Mouse (Mus musculus) Patski (cell line): ENCODE data around the gene Mfsd13b. TPM values are rescaled to one million over a fixed set of nuclear protein-coding genes. Genes with fewer than 3 reads are reported as not detected.

ENCODE experiments used
- ATAC-seq: fragments of 100-300 bp; one replicate; pipeline ENCODE4 v1.8.0; 2021
- CTCF ChIA-PET: fragments of 350-600 bp; sonication (Branson Sonifier 250); formaldehyde crosslinking; loops from one replicate; lab custom pipeline; 2022; ENCODE audit warnings: inconsistent platforms; lab: Charles Lee
- POLR2A ChIA-PET: fragments of 350-600 bp; sonication (Branson Sonifier 250); formaldehyde crosslinking; loops from one replicate; lab custom pipeline; 2022; ENCODE audit warnings: antibody characterized with exemption, inconsistent platforms; lab: Charles Lee
- DNase-seq: peaks from one replicate; pipeline ENCODE4 v3.0.0-alpha.2; 2011; ENCODE audit warnings: low read depth, low spot score
- H3K27me3 ChIP-seq: fragments of 371-371 bp; one replicate; pipeline ENCODE4 v1.5.1; 2021
- CTCF ChIP-seq: fragments of 100-300 bp; IDR thresholded peaks from one replicate; pipeline ENCODE4 v1.5.1; 2021
- in situ Hi-C: fragments of 300-500 bp; cut with MboI; formaldehyde crosslinking; loops from 3 replicates; pipeline ENCODE4 v1.11.1; 2018; ENCODE audit warnings: low pct_unique_long_range_greater_than_20kb, mixed read lengths
- polyA plus RNA-seq: library from polyadenylated mRNA; unstranded; gene quantifications from one replicate; pipeline ENCODE4 v1.2.3, GENCODE M21; 2021

The Mfsd13b gene
- polyA plus RNA-seq, 1 experiment from 2014 or later = 0.09 TPM

DNA sequence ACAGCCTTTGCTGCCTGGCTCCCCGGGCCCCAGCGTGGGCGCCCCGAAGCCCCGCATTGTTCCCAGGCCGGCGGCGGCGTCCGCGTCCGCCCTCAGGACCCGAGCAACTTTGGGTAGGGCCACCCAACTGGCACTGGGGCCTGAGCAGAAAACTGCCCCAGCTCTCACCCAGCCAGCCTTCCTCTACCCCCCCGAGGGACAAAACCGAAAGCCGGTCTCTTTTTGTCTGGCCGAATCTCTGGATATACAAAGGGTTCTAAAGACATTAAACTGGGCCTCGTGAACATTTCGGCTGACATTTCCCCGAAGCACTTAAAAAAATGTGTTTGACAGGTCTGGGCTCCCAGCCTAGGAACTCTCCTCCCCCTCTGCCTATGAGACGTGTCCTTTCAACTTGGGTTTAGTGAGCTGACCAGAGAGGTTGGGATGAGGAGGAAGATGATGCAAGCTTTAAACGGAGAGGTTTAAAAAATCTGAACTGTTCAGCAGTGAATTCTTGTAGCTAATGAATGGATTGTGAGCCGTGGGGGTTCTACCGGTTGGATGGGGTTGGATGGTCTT lies 52.9 kb downstream of the Mfsd13b start:
- no peak for TF ChIP-seq CTCF
- no peaks in the 10 kb centered on the region for H3K27me3 ChIP-seq
- in situ Hi-C loops = loop anchor here (25.0 kb wide), 1 partner anchor 902 kb away; no protein-coding TSS in a partner anchor
- ChIA-PET POLR2A (interaction anchor here (0.6 kb wide), 1 partner anchor 48 kb away, joined by 3 read pairs; no protein-coding TSS in a partner anchor), CTCF (interaction anchor here (1.4 kb wide), 1 partner anchor 10 kb away, joined by 3 read pairs; no protein-coding TSS in a partner anchor)
- DNase-seq (no peak), ATAC-seq (peak; percentile 49)

DNA sequence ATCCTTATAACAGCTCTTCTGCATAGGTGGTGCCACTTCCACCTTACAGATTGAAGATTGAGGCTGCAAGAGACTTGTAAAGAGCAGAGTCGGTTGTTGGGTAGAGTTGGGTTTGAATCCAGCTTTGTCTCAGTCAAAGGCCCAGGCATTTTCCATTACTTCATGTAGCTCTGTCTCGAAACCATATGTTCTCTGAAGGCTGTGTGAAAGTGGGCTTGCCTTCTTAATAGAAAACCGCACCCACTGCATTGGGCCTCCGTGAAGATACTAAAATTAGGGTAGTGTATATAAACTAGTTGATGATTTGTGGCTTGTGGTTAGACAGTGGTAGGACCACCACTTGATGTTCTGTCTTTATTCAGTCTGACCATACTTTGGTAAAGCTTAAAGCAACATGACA lies 58.3 kb downstream of the Mfsd13b start:
- TF ChIP-seq CTCF = no peak
- ATAC-seq = no peak
- POLR2A ChIA-PET = no interaction called here
- in situ Hi-C loops = loop anchor here (25.0 kb wide), 1 partner anchor 897 kb away; no protein-coding TSS in a partner anchor
- H3K27me3 ChIP-seq = no peaks in the 10 kb centered on the region
- CTCF ChIA-PET = interaction anchor here (1.1 to 2.7 kb wide), 4 partner anchors 13 to 53 kb away, joined by 3 to 15 read pairs (median 4); no protein-coding TSS in a partner anchor
- no peak for DNase-seq

DNA sequence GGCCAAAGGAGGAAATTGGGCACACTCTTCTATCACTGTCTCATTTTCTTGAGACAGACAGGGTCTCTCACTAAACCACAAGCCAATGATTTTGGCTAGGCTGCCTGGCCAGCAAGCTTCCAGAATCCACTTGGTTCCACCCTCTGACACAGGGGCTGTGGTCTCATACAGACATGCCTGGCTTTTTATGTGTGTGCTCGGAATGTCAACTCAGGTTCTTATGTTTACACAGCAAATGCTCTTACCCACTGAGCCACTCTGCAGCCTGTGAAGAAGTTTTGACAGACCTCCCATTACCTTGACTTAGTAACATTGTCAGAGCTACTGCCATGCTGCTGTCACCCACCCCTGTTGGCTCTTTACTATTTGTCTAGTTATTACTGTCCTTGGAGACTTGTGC lies 59.7 kb downstream of the Mfsd13b start:
- TF ChIP-seq CTCF = no peak
- POLR2A ChIA-PET = interaction anchor here (0.6 kb wide), 1 partner anchor 570 kb away, joined by 3 read pairs; no protein-coding TSS in a partner anchor
- no peak for ATAC-seq
- no peaks in the 10 kb centered on the region for H3K27me3 ChIP-seq
- in situ Hi-C loops = loop anchor here (25.0 kb wide), 1 partner anchor 895 kb away; no protein-coding TSS in a partner anchor
- CTCF ChIA-PET = interaction anchor here (1.1 to 2.7 kb wide), 3 partner anchors 14 to 78 kb away, joined by 3 to 15 read pairs (median 3); no protein-coding TSS in a partner anchor
- no peak for DNase-seq

DNA sequence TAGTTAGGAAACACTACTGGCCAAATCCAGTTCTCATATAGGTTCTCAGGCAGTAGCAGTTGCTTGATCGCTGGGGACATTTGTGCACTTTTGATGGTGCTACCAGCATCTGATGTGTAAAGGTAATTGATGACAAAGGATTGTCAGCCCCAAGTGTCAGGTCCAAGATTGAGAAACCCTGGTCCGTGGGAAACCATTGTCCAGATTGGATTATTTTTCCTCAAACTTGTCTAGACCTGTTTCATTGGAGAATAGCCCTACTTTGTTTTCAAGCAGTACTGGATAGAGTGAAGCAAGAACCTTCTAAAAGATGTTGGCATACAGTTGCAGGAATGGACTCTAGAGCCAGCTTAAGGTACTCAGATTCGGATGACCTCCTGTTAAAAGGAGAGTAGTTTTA lies 60.7 kb downstream of the Mfsd13b start:
- no peaks in the 10 kb centered on the region for H3K27me3 ChIP-seq
- TF ChIP-seq CTCF = no peak
- ChIA-PET CTCF (interaction anchor here (1.2 to 2.7 kb wide), 2 partner anchors 22 to 77 kb away, joined by 3 to 15 read pairs; no protein-coding TSS in a partner anchor), POLR2A (no interaction called here)
- ATAC-seq (no peak), DNase-seq (no peak)
- in situ Hi-C loops = loop anchor here (25.0 kb wide), 1 partner anchor 894 kb away; no protein-coding TSS in a partner anchor

DNA sequence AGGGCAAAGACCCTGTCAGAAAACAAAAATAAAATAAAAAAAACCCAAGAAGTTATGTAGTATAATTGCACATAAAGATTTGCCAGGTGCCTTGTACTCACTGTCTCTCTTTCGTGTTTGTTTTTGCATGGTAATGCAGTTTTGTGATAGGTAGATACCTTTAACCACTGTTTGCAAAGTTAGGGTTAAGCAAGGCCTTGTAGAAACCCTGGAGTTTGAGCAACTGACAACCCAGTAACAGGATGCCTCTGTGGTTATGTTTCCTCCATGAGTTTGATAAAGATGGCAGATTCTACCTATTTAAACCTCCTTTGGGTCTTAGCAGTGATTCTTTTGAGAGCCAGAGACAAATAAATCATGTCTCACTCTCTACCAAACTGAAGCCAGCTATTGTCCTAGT lies 61.2 kb downstream of the Mfsd13b start:
- TF ChIP-seq CTCF = no peak
- ChIA-PET CTCF (no interaction called here), POLR2A (no interaction called here)
- no peak for ATAC-seq
- in situ Hi-C loops = loop anchor here (25.0 kb wide), 1 partner anchor 894 kb away; no protein-coding TSS in a partner anchor
- DNase-seq = no peak
- H3K27me3 ChIP-seq = no peaks in the 10 kb centered on the region

DNA sequence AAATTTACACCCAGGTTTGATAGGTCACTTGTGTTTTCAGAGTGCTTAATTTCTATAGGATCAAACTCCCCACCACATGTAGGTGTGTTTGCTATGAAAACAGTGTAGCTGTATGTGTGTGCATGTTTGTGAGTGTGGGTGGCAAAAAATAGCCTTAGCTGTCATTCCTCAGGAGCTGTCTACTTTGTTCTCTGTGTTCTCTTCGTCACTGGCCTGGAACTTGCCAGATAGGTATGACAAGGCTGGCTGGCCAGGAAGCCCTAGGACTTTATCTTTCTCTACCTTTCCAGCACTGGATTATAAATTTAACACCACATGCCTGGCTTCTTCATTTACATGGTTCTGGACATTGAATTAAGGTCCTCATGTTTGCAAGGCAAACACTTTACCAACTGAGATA lies 61.9 kb downstream of the Mfsd13b start:
- no peak for TF ChIP-seq CTCF
- ChIA-PET POLR2A (no interaction called here), CTCF (no interaction called here)
- H3K27me3 ChIP-seq = no peaks in the 10 kb centered on the region
- no peak for ATAC-seq
- in situ Hi-C loops = loop anchor here (25.0 kb wide), 1 partner anchor 893 kb away; no protein-coding TSS in a partner anchor
- no peak for DNase-seq

DNA sequence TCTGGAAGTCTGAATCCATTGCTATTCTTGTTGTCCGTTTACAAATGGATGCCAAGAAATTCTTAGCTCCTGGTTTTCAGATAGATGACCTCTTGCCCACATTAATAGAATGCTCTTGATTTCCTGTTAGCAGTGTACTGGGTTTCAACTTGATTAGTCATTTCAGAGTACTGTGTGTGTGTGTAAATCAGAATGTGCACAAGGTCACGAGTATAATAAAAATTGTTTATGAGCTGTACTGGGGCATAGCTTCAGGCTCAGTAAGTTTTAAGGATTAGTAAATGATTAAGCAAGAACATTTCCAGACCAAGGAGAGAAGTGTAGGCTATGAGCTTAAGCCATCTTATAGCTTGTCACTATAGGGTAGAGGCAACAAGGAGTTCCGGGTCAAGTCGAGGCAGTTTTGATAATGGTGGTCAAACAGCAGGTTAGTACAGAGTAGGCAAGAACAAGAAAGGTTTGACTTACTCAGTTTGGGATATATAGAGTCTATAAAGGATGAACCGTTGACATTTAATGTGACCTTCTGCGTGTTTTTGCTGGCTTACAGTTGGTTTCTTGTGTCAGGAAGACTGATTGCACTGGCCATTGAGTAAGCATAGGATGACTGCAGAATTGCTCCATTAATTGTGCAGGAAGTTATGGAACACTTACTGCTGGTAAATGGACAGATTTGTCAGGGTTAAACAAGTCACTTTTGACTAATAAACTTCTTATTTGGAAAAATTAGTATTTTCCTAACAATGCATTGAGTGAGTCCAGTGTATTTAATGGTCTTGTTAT lies 63.6 kb downstream of the Mfsd13b start:
- CTCF ChIA-PET = interaction anchor here (0.7 to 1.2 kb wide), 5 partner anchors 11 to 211 kb away, joined by 3 read pairs; no protein-coding TSS in a partner anchor
- DNase-seq (no peak), ATAC-seq (peak; percentile 83)

DNA sequence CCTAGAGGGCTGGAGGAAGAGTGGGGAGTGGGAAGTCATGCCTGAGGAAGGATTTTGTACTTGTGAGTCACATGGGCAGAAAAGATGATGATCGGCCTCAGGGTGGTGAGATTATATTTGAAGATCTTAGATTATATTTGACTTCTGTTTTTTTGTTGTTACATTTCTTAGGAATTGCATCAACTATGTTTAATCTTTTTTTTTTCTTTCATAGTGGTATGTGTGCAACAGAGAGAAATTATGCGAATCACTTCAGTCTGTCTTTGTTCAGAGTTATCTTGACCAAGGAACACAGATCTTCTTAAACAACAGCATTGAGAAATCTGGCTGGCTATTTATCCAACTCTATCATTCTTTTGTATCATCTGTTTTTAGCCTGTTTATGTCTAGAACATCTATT lies 65.3 kb downstream of the Mfsd13b start:
- no peak for DNase-seq
- in situ Hi-C loops = loop anchor here (25.0 kb wide), 1 partner anchor 890 kb away; no protein-coding TSS in a partner anchor
- ChIA-PET POLR2A (interaction anchor here (0.9 kb wide), 1 partner anchor 12 kb away, joined by 3 read pairs; no protein-coding TSS in a partner anchor), CTCF (interaction anchor here (1.0 kb wide), 1 partner anchor 73 kb away, joined by 3 read pairs; no protein-coding TSS in a partner anchor)
- no peaks in the 10 kb centered on the region for H3K27me3 ChIP-seq
- TF ChIP-seq CTCF = no peak
- no peak for ATAC-seq

More for the DNA sequence above, 63.6 kb downstream of the Mfsd13b start:
- H3K27me3 ChIP-seq = no peaks in the 10 kb centered on the region
- POLR2A ChIA-PET = interaction anchor here (2.4 kb wide), 1 partner anchor 12 kb away, joined by 7 read pairs; the partner anchor contains the start of gene Mettl9
- in situ Hi-C loops = loop anchor here (25.0 kb wide), 1 partner anchor 891 kb away; no protein-coding TSS in a partner anchor
- no peak for TF ChIP-seq CTCF

DNA sequence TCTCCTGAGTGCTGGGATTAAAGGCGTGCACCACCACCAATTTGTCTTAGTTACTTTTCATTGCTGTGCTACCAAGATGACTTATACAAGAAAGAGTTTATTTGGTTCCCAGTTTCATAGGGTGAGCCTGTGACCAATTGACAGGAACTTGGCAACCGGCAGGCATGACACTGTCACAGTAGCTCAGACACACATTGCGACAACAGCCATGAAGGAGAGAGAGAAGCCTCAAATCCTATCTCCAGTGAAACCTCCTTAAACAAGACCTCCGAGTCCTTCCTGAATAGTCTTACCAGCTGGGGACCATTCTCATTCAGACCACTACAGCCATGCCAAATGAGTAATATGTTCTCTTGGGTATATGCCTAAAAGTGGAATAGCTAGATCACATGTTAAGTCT lies 70.8 kb downstream of the Mfsd13b start:
- ChIA-PET POLR2A (no interaction called here), CTCF (no interaction called here)
- no peak for TF ChIP-seq CTCF
- ATAC-seq (no peak), DNase-seq (no peak)
- no peaks in the 10 kb centered on the region for H3K27me3 ChIP-seq
- in situ Hi-C loops = no loop called here

DNA sequence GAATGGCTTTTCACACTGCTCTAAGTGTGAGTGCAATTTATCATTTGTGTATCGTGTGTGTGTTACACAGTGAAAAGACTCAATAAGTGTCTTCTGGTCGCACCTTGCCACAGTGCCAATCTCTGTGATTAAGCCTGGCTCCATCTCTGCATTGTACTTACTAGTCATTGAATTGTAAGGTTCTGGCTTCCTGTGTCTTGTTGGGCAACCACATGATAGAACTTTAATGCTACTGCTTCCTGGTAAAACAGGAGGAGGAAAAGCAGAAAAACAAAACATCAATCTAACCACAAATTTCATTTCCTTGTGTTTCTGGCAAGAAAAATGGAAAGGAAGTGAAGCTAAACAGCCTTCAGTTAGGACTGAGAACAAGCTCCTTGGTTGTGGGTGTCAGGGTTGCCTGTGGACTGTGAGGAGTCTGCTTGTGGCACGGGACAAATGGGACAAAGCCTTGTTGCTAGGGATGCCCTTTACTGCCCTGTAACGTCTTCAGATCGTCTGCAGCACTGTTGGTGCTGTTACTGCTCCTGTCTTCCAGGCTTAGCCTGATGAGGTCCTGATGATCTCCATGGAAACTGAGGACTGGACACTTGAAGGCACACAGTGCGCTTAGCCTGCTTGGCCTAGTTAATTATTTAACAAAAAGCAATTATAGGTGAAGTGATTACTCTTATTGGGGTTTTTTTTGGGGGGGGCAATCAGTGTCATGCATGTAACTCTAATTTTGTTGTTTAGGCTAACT lies 77.3 kb downstream of the Mfsd13b start:
- ATAC-seq = no peak
- ChIA-PET POLR2A (interaction anchor here (0.6 kb wide), 1 partner anchor 12 kb away, joined by 3 read pairs; no protein-coding TSS in a partner anchor), CTCF (no interaction called here)
- H3K27me3 ChIP-seq = no peaks in the 10 kb centered on the region
- in situ Hi-C loops = loop anchor here (10.0 kb wide), 1 partner anchor 95 kb away; no protein-coding TSS in a partner anchor
- no peak for DNase-seq
- TF ChIP-seq CTCF = no peak
